Mouse (Mus musculus) adrenal gland, postnatal 36 days (tissue): ENCODE data around the gene Tdpoz1. TPM values are rescaled to one million over a fixed set of nuclear protein-coding genes. Genes with fewer than 3 reads are reported as not detected.
"Not testable (repeated sequence)": the region's sequence is repeated elsewhere in the genome, so short reads cannot be mapped to it uniquely, and the experiment has no call there.

Source experiments
- DNase-seq, 2 experiments: peaks; one replicate each; pipeline ENCODE4 v3.0.0; 2021; ENCODE audit warnings: mixed read lengths in 1 of 2
- long read RNA-seq, 2 experiments: library from polyadenylated mRNA; stranded (forward); transcript quantifications; one replicate each; pipeline ENCODE4 v2.0.0; 2021; ENCODE audit warnings: borderline sequencing depth in 2 of 2
- total RNA-seq, 2 experiments: library from RNA; stranded (reverse); gene quantifications; 2 replicates each; pipeline ENCODE4 v1.2.3; 2021

Tdpoz1 gene
- total RNA-seq, result not detected
- long read RNA-seq, experiment 1, result 0 reads
- long read RNA-seq, experiment 2, result 0 reads

DNA sequence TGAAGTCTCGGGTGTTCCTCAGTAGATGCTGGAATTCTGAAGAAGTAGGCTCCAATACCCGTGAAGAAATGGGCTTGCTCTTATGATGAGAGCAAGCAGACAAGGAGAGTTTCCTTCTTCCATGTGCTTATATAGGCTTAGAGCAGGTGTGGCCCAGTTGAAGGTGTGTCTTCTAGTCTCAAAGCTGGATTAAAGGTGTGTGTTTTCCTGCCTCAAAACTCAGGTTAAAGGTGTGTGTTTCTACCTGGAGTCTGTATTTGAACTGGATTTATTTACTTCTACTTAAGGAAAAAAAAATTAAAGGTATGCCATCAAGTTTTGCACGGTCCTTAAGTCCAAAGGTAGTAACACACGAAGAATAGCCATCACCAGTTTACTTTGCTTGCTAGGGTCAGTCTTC lies at the start of gene Tdpoz1:
Gene Tdpoz1, minus strand, starts transcription at position 101 of the 400 bp plus-strand sequence.
- not testable (repeated sequence) for DNase-seq

DNA sequence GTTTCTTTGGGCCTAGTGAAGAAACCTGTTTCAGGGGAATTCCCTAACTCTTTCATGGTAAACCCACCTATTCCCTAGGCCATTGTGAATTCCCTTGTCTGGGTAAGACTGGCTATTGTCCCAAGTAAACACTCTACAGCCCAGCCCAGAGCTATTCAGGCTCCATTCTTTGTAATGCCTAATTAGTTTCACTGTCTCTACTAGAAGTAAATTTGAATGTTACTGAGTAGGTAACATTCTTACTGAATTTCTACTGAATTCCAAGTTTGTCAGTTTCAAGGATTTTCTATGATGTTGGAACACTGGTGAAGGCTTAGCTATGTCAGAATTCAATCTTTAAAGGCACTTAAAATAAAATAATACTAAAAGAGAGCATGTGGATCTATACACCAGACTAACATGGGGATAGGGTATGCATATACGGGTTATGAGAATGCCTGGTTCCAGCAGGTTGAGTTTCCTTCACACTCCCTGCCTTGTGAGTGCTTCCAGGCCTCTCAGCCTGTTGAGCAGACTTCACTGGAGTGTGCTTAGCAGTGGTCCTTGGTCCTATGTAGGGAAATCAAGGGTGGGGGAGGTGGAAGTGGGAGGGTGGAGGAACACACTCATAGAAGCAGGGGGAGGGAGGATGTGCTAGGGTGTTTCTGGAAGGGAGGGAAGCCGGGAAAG lies 33.0 kb upstream of the Tdpoz1 start:
- not testable (repeated sequence) for DNase-seq

DNA sequence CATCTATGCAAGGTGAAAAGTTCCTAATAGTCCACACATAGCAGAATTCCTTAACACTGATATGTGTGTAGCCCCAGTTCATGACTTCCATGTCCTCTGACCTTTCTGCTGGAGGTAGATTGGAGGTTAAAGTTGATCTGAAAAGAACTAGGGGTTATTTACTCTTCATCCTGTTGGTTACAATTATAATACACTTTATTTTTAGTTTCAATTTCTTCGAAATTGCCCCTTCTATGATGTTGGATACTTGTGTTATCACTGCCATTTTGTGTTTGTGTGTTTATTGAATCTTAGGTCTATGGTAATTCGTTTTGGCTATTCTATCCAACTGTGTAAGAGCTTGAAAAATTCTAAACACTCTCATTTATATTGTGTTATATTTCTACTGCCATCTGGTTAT lies 16.9 kb upstream of the Tdpoz1 start, which contains the start of gene Gm37596:
Gene Gm37596, minus strand, starts transcription at position 101 of the 400 bp plus-strand sequence.
- DNase-seq, result not testable (repeated sequence)

DNA sequence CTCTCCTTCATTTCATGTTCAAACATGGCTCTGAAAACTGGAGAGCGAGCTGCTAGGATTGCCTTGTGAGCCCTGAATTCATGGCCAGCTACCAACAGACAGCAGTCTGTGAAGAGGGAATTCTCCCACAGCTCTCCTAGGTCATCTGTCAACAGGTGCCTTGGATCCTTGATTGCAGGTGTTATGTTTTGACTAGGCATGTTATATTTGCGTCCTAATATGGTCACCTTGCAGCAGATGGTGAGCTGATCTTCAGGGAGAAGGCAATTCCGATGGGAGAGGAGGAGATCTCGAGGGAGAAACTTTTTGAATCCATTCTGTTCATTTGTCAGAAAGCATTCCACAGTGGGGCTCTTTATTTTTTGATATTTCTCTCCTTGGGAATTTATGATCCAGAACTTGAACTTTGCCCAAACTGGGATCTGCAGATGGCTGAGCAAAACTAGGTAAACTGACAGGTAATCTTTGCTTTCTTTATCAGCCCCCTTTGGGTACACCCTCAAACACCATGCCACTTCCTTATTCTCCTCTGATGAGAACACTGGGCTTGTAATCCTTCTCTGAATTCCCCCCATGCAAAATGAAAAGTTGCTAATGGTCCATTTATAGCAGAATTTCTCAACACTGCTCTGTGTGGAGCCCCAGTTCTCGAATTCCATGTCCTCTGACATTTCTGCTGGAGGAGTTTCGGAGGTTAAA lies 5.2 kb downstream of the Tdpoz1 start:
- DNase-seq, result not testable (repeated sequence)

DNA sequence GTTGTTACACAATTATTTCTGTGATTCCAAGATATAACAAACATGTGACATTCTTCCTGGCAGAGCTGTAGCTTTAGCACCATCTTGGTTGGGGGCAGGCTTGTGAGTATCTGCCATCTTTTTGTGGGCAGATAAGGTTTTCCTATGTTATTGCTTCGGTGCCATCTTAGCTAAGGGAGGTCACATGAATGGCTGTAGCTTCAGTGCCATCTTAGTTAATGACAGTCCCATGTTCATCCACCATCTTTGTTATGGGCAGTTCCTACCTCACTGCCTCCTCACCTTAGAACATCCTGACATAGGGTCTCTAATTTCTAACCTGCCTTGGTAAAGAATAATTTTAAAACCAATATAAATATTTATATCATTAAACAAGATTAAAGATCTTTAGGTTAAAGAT lies 21.9 kb downstream of the Tdpoz1 start:
- DNase-seq, result no peak

DNA sequence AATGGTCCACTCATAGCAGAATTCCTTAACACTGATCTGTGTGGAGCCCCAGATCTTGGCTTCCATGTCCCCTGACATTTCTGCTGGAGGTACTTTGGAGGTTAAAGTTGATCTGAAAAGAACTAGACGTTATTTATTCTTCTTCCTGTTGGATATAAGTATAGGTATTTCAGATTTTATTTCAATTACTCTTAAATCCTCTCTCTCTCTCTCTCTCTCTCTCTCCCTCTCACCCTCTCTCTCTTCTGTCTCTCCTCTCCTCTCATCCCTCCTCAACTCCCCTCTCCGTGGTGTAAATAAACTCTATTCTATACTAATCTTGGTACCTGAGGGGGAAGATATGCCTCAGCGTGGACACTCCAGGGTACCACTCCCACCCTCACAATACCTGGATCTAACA lies 23.5 kb downstream of the Tdpoz1 start, which contains the start of gene Tdpoz2:
Gene Tdpoz2, minus strand, starts transcription at position 101 of the 400 bp plus-strand sequence.
- no peak for DNase-seq

DNA sequence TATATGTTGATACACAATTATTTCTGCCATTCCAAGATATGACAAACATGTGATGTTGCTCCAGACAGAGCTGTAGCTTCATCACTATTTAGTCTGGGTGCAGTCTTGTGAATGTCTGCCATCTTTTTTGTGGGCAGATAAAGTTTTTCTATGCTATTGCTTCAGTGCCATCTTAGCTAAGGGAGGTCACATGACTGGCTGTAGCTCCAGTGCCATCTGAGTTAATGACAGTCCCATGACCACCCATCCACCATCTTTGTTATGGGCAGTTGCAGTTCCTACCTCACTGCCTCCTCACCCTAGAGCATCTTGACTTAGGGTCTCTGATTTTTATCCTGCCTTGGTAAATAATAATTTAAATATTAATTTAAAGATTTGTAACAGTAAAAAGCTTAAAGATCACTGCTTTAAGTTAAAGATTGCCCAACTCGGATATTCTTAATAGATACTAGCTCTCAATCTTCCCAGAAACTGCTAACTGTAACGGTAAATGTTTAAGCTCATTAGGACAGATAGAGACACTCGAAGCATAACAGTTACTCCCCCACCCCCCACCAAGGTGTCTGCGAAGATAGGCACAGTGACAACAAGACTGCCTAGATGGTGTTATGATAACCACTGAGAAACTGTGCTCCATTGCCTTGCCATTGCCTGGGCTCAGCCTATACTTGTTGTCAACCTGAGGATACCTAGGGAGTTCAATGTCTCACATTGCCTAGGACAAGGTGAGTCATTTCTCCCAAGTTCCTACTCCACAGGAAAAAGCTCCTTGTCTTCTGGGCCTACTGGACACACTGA lies 45.0 kb downstream of the Tdpoz1 start:
- DNase-seq, result not testable (repeated sequence)

Other genes with a start within 250 kb of the Tdpoz1 start
- under 1 TPM; 0.23 to 0.89 TPM for gene Tchh, start 234.0 kb downstream of the Tdpoz1 start, total RNA-seq
- gene Tchhl1, start 207.6 kb downstream of the Tdpoz1 start, total RNA-seq, result under 1 TPM; 0.13 to 0.92 TPM
- gene S100a11, start 155.8 kb downstream of the Tdpoz1 start, total RNA-seq, result 100 to 1,000 TPM; 207 to 231 TPM
- 100 to 1,000 TPM; 166 to 192 TPM for gene S100a10, start 121.2 kb downstream of the Tdpoz1 start, total RNA-seq
- gene Tdpoz2, start 23.6 kb downstream of the Tdpoz1 start, total RNA-seq, result under 1 TPM in 1 of 2 experiments, not detected in 1; 0.46 TPM
- gene Gm37596, start 16.8 kb upstream of the Tdpoz1 start, total RNA-seq, result not detected
- gene Gm5773, start 96.7 kb upstream of the Tdpoz1 start, total RNA-seq, result not detected
- gene Tdpoz4, start 120.1 kb upstream of the Tdpoz1 start, total RNA-seq, result not detected
- gene Tdpoz3, start 149.7 kb upstream of the Tdpoz1 start, total RNA-seq, result not detected